Mouse (Mus musculus) neural tube, embryonic 11.5 days (tissue): ENCODE data around the gene Gca. TPM values are rescaled to one million over a fixed set of nuclear protein-coding genes. Genes with fewer than 3 reads are reported as not detected.
"Not testable (repeated sequence)": the region's sequence is repeated elsewhere in the genome, so short reads cannot be mapped to it uniquely, and the experiment has no call there.

Experiments
- ATAC-seq: fragments of 200-750 bp; cut with Nextera tagmentation; 2 replicates; pipeline ENCODE4 v1.8.0; 2017; ENCODE audit warnings: moderate number of reproducible peaks, mild to moderate bottlenecking, moderate TSS enrichment, moderate library complexity; ENCODE audit not compliant: insufficient read depth, low FRiP score, low TSS enrichment
- DNase-seq: peaks from one replicate; pipeline ENCODE4 v3.0.0-alpha.2; 2015; ENCODE audit warnings: low spot score
- H3K27ac ChIP-seq: fragments of 300-500 bp; sonication (generic); 2 replicates; pipeline ENCODE4 v1.5.1; 2014; ENCODE audit warnings: low read depth, mild to moderate bottlenecking, low read length
- H3K27me3 ChIP-seq: fragments of 300-500 bp; sonication (generic); 2 replicates; pipeline ENCODE4 v1.6.1; 2014; ENCODE audit warnings: mild to moderate bottlenecking, low read length, mixed read lengths; ENCODE audit not compliant: control insufficient read depth, insufficient read depth
- H3K36me3 ChIP-seq: fragments of 300-500 bp; sonication (generic); 2 replicates; pipeline ENCODE4 v1.6.1; 2014; ENCODE audit warnings: mild to moderate bottlenecking, low read length, moderate library complexity, mixed read lengths; ENCODE audit not compliant: control insufficient read depth, insufficient read depth
- H3K4me1 ChIP-seq: fragments of 300-500 bp; sonication (generic); 2 replicates; pipeline ENCODE4 v1.6.1; 2014; ENCODE audit warnings: low read length, mixed read lengths; ENCODE audit not compliant: control insufficient read depth, insufficient read depth
- H3K4me2 ChIP-seq: fragments of 300-500 bp; sonication (generic); 2 replicates; pipeline ENCODE4 v1.6.1; 2014; ENCODE audit warnings: low read depth, mild to moderate bottlenecking, moderate library complexity
- H3K4me3 ChIP-seq: fragments of 300-500 bp; sonication (generic); 2 replicates; pipeline ENCODE4 v1.5.1; 2014; ENCODE audit warnings: low read depth, low read length
- H3K9ac ChIP-seq: fragments of 300-500 bp; sonication (generic); 2 replicates; pipeline ENCODE4 v1.6.1; 2014; ENCODE audit warnings: mild to moderate bottlenecking, low read length
- H3K9me3 ChIP-seq: fragments of 300-500 bp; sonication (generic); 2 replicates; pipeline ENCODE4 v1.6.1; 2016; ENCODE audit warnings: low read length; ENCODE audit not compliant: control insufficient read depth
- WGBS: fragments of 180-500 bp; shearing (Covaris S2); extraction: QIAGEN DNeasy Blood & Tissue Kit; methylation state at CpG from one replicate; pipeline ENCODE4 v1.1.7; 2014; 5-methylcytosine and 5-hydroxymethylcytosine counted together
- polyA plus RNA-seq: library from polyadenylated mRNA; unstranded; fragments of >200 nt; fragmentation: Nextera tagmentation; extraction: Ambion mirVana; gene quantifications from 2 replicates; pipeline ENCODE4 v1.2.1, GENCODE M21; 2014

The Gca gene
- polyA plus RNA-seq, 1 experiment from 2014 or later = 1.6 TPM

- ATAC-seq (no peak), DNase-seq (no peak)
- no peaks in the 10 kb centered on the region for H3K4me1 ChIP-seq
- H3K9ac ChIP-seq = no peak overlapping the region
- no peaks in the 10 kb centered on the region for H3K27me3 ChIP-seq
- no peaks in the 10 kb centered on the region for H3K9me3 ChIP-seq
- no peak overlapping the region for H3K4me3 ChIP-seq
- no peak overlapping the region for H3K27ac ChIP-seq
- 67% methylated on average over 3 of the region's 3 CpGs for WGBS
- H3K36me3 ChIP-seq = no peaks in the 10 kb centered on the region
- no peak overlapping the region for H3K4me2 ChIP-seq
Observed at GRCm38 (mm10) chr2:62684989-62685595, 21.0 kb downstream of the Gca start.

- WGBS = 94% methylated on average over 6 of the region's 6 CpGs
- no peak overlapping the region for H3K4me2 ChIP-seq
- H3K36me3 ChIP-seq = no peaks in the 10 kb centered on the region
- H3K27ac ChIP-seq = no peak overlapping the region
- H3K9ac ChIP-seq = no peak overlapping the region
- no peaks in the 10 kb centered on the region for H3K27me3 ChIP-seq
- ATAC-seq (no peak), DNase-seq (no peak)
- H3K4me3 ChIP-seq = no peak overlapping the region
- H3K9me3 ChIP-seq = no peaks in the 10 kb centered on the region
- H3K4me1 ChIP-seq = no peaks in the 10 kb centered on the region
Observed at GRCm38 (mm10) chr2:62685934-62686333, 21.8 kb downstream of the Gca start.

- 90% methylated on average over 3 of the region's 3 CpGs for whole genome bisulfite sequencing
- ATAC-seq (no peak), DNase-seq (no peak)
- Histone ChIP-seq H3K4me2 (no peak overlapping the region), H3K4me1 (no peaks in the 10 kb centered on the region), H3K27me3 (no peaks in the 10 kb centered on the region), H3K9me3 (no peaks in the 10 kb centered on the region), H3K9ac (no peak overlapping the region), H3K36me3 (no peaks in the 10 kb centered on the region), H3K27ac (no peak overlapping the region), H3K4me3 (no peak overlapping the region)
Observed at GRCm38 (mm10) chr2:62706313-62706712, 42.2 kb downstream of the Gca start.

- 82% methylated on average over 1 of the region's 1 CpGs for WGBS
Observed at GRCm38 (mm10) chr2:62709633-62710032, 45.5 kb downstream of the Gca start.

GRCm38 (mm10) chr2:62714362-62714761 is 50.3 kb downstream of the Gca start:
- not testable (repeated sequence) for ATAC-seq, H3K4me3 ChIP-seq
- 92% methylated on average over 4 of the region's 4 CpGs for WGBS

More at GRCm38 (mm10) chr2:62709633-62710032, 45.5 kb downstream of the Gca start:
- Histone ChIP-seq H3K4me2 (no peak overlapping the region), H3K9ac (no peak overlapping the region), H3K27ac (no peak overlapping the region), H3K4me3 (no peak overlapping the region), H3K36me3 (no peaks in the 10 kb centered on the region), H3K4me1 (no peaks in the 10 kb centered on the region), H3K9me3 (no peaks in the 10 kb centered on the region), H3K27me3 (no peaks in the 10 kb centered on the region)
- ATAC-seq = no peak
- no peak for DNase-seq

GRCm38 (mm10) chr2:62715260-62715659 is 51.2 kb downstream of the Gca start:
- Histone ChIP-seq H3K9ac (no peak overlapping the region), H3K4me3 (no peak overlapping the region), H3K4me2 (no peak overlapping the region), H3K27ac (no peak overlapping the region), H3K4me1 (no peaks in the 10 kb centered on the region), H3K36me3 (no peaks in the 10 kb centered on the region), H3K27me3 (no peaks in the 10 kb centered on the region), H3K9me3 (no peaks in the 10 kb centered on the region)
- no peak for ATAC-seq
- 93% methylated on average over 4 of the region's 4 CpGs for WGBS
- DNase-seq = no peak

More at GRCm38 (mm10) chr2:62714362-62714761, 50.3 kb downstream of the Gca start:
- not testable (repeated sequence) for H3K9me3 ChIP-seq, H3K27ac ChIP-seq, H3K4me1 ChIP-seq, H3K27me3 ChIP-seq, DNase-seq, H3K4me2 ChIP-seq, H3K36me3 ChIP-seq, H3K9ac ChIP-seq

- DNase-seq (no peak), ATAC-seq (no peak)
- H3K9me3 ChIP-seq = no peaks in the 10 kb centered on the region
- 91% methylated on average over 6 of the region's 6 CpGs for WGBS
- no peak overlapping the region for H3K4me3 ChIP-seq
- no peaks in the 10 kb centered on the region for H3K27me3 ChIP-seq
- no peaks in the 10 kb centered on the region for H3K36me3 ChIP-seq
- no peaks in the 10 kb centered on the region for H3K4me1 ChIP-seq
- H3K9ac ChIP-seq = no peak overlapping the region
- no peak overlapping the region for H3K4me2 ChIP-seq
- H3K27ac ChIP-seq = no peak overlapping the region
Observed at GRCm38 (mm10) chr2:62717270-62717669, 53.2 kb downstream of the Gca start.

GRCm38 (mm10) chr2:62718411-62718810 is 54.3 kb downstream of the Gca start:
- no peak overlapping the region for H3K9ac ChIP-seq
- no peak overlapping the region for H3K27ac ChIP-seq
- no peaks in the 10 kb centered on the region for H3K4me1 ChIP-seq
- no peak overlapping the region for H3K4me3 ChIP-seq
- no peak for DNase-seq
- no peak for ATAC-seq
- no peak overlapping the region for H3K4me2 ChIP-seq
- H3K27me3 ChIP-seq = no peaks in the 10 kb centered on the region
- H3K9me3 ChIP-seq = no peaks in the 10 kb centered on the region
- 63% methylated on average over 1 of the region's 1 CpGs for WGBS
- H3K36me3 ChIP-seq = no peaks in the 10 kb centered on the region

GRCm38 (mm10) chr2:62725946-62726345 is 61.9 kb downstream of the Gca start:
- H3K9ac ChIP-seq = no peak overlapping the region
- DNase-seq = no peak
- no peak for ATAC-seq
- no peaks in the 10 kb centered on the region for H3K27me3 ChIP-seq
- no peak overlapping the region for H3K4me3 ChIP-seq
- H3K36me3 ChIP-seq = no peaks in the 10 kb centered on the region
- no peak overlapping the region for H3K27ac ChIP-seq
- H3K4me1 ChIP-seq = no peaks in the 10 kb centered on the region
- WGBS = 62% methylated on average over 1 of the region's 1 CpGs
- H3K9me3 ChIP-seq = no peaks in the 10 kb centered on the region
- H3K4me2 ChIP-seq = no peak overlapping the region
